Mouse (Mus musculus) frontal cortex, postnatal 14 days (tissue): ENCODE data around the gene Gm49320.
A peak's percentile ranks its signal among the peaks of the same experiment; 100 is the strongest.

Experiments
- DNase-seq, 2 experiments: peaks; one replicate each; pipeline ENCODE4 v3.0.0; 2022; ENCODE audit warnings: low spot score in 2 of 2

Gm49320 gene

GRCm38 (mm10) chr8:4238434-4239192 lies at the start of gene Gm49320, which contains the start of gene Map2k7:
Gene Gm49320 (plus strand): TSS chr8:4238865.
Gene Map2k7 (plus strand): TSS chr8:4238740.
- DNase-seq: peak; percentile 100

GRCm38 (mm10) chr8:4189031-4189722 lies 49.5 kb upstream of the Gm49320 start:
- no peak for DNase-seq

- DNase-seq: no peak
These were observed 46.4 kb upstream of the Gm49320 start for GRCm38 (mm10) chr8:4192305-4192704.

- peak; percentile 81 to 89 for DNase-seq
These were observed 45.7 kb upstream of the Gm49320 start for GRCm38 (mm10) chr8:4192807-4193587.

GRCm38 (mm10) chr8:4193588-4193894 lies 45.1 kb upstream of the Gm49320 start:
- DNase-seq: no peak

- DNase-seq: no peak
These were observed 37.3 kb upstream of the Gm49320 start for GRCm38 (mm10) chr8:4201321-4201720.

- no peak for DNase-seq
These were observed 33.2 kb upstream of the Gm49320 start for GRCm38 (mm10) chr8:4205246-4206123.

GRCm38 (mm10) chr8:4206182-4207015 lies 32.3 kb upstream of the Gm49320 start:
- DNase-seq: peak in 1 of 2 experiments; percentile 12

- DNase-seq: peak in 1 of 2 experiments; percentile 12
These were observed 31.7 kb upstream of the Gm49320 start for GRCm38 (mm10) chr8:4207016-4207350.

- DNase-seq: no peak
These were observed 27.6 kb upstream of the Gm49320 start for GRCm38 (mm10) chr8:4211097-4211496.

- peak in 1 of 2 experiments; percentile 14 for DNase-seq
These were observed 25.9 kb upstream of the Gm49320 start for GRCm38 (mm10) chr8:4212809-4213209.

- DNase-seq: peak in 1 of 2 experiments; percentile 37
These were observed 25.3 kb upstream of the Gm49320 start for GRCm38 (mm10) chr8:4213210-4214005.

GRCm38 (mm10) chr8:4214006-4214980 lies 24.4 kb upstream of the Gm49320 start:
- peak in 1 of 2 experiments; percentile 20 for DNase-seq

- peak in 1 of 2 experiments; percentile 16 for DNase-seq
These were observed 22.4 kb upstream of the Gm49320 start for GRCm38 (mm10) chr8:4216296-4216695.

- DNase-seq: peak in 1 of 2 experiments; percentile 65
These were observed 21.7 kb upstream of the Gm49320 start, which contains the start of gene Prr36 for GRCm38 (mm10) chr8:4216791-4217621. Gene Prr36 (minus strand): TSS chr8:4217459.

- DNase-seq: no peak
These were observed 19.0 kb upstream of the Gm49320 start for GRCm38 (mm10) chr8:4219617-4220016.

- DNase-seq: no peak
These were observed 16.6 kb upstream of the Gm49320 start for GRCm38 (mm10) chr8:4222059-4222458.
